Mouse (Mus musculus) hindbrain, embryonic 11.5 days (tissue): Measurements from ENCODE around the gene Cox17. TPM values are rescaled to one million over a fixed set of nuclear protein-coding genes. Genes with fewer than 3 reads are reported as not detected.

Experiments used
- ATAC-seq: fragments of 200-750 bp; cut with Nextera tagmentation; 2 replicates; pipeline ENCODE4 v1.8.0; 2017; ENCODE audit warnings: mild to moderate bottlenecking, moderate TSS enrichment, moderate library complexity; ENCODE audit not compliant: low FRiP score
- DNase-seq: peaks from one replicate; pipeline ENCODE4 v3.0.0-alpha.2; 2015; ENCODE audit warnings: low spot score
- H3K27ac ChIP-seq: fragments of 300-500 bp; sonication (generic); 2 replicates; pipeline ENCODE4 v1.5.1; 2014; ENCODE audit warnings: mild to moderate bottlenecking, low read depth, low read length
- H3K27me3 ChIP-seq: fragments of 300-500 bp; sonication (generic); 2 replicates; pipeline ENCODE4 v1.6.1; 2014; ENCODE audit warnings: mild to moderate bottlenecking, low read length, moderate library complexity, mixed read lengths; ENCODE audit not compliant: control insufficient read depth, insufficient read depth
- H3K36me3 ChIP-seq: fragments of 300-500 bp; sonication (generic); 2 replicates; pipeline ENCODE4 v1.6.1; 2014; ENCODE audit warnings: mild to moderate bottlenecking, low read length, moderate library complexity, mixed read lengths; ENCODE audit not compliant: control insufficient read depth, insufficient read depth
- H3K4me1 ChIP-seq: fragments of 300-500 bp; sonication (generic); replicated peaks from 2 replicates; pipeline ENCODE4 v1.6.1; 2014; ENCODE audit warnings: low read length, mixed read lengths; ENCODE audit not compliant: control insufficient read depth, insufficient read depth
- H3K4me2 ChIP-seq: fragments of 300-500 bp; sonication (generic); replicated peaks from 2 replicates; pipeline ENCODE4 v1.6.1; 2014; ENCODE audit warnings: mild to moderate bottlenecking, low read depth, low read length
- H3K4me3 ChIP-seq: fragments of 300-500 bp; sonication (generic); 2 replicates; pipeline ENCODE4 v1.5.1; 2014; ENCODE audit warnings: low read depth, low read length
- H3K9ac ChIP-seq: fragments of 300-500 bp; sonication (generic); 2 replicates; pipeline ENCODE4 v1.6.1; 2014; ENCODE audit warnings: low read depth, low read length
- H3K9me3 ChIP-seq: fragments of 300-500 bp; sonication (generic); 2 replicates; pipeline ENCODE4 v1.6.1; 2016; ENCODE audit warnings: low read length; ENCODE audit not compliant: control insufficient read depth
- WGBS: fragments of 180-500 bp; shearing (Covaris S2); extraction: QIAGEN DNeasy Blood & Tissue Kit; methylation state at CpG from one replicate; pipeline ENCODE4 v1.1.7; 2014; 5-methylcytosine and 5-hydroxymethylcytosine counted together
- polyA plus RNA-seq: library from polyadenylated mRNA; unstranded; fragments of >200 nt; fragmentation: Nextera tagmentation; extraction: Ambion mirVana; gene quantifications from 2 replicates; pipeline ENCODE4 v1.2.1, GENCODE M21; 2014

Gene Cox17
- polyA plus RNA-seq, 1 experiment from 2014 or later, result 121 TPM

- ATAC-seq, result no peak
- Histone ChIP-seq H3K9ac (no peak overlapping the region), H3K27me3 (no peaks in the 10 kb centered on the region), H3K9me3 (no peaks in the 10 kb centered on the region), H3K4me3 (no peak overlapping the region), H3K36me3 (no peaks in the 10 kb centered on the region), H3K27ac (no peak overlapping the region), H3K4me1 (peaks cover 3% of the 10 kb centered on the region; the same call in 1 of the 2 replicates), H3K4me2 (no peak overlapping the region)
- DNase-seq, result no peak
- WGBS, result 93% methylated on average over 6 of the region's 6 CpGs
Observed at GRCm38 (mm10) chr16:38398266-38398665, 51.5 kb downstream of the Cox17 start.

- WGBS, result 71% methylated on average over 3 of the region's 3 CpGs
- ATAC-seq, result no peak
- Histone ChIP-seq H3K9ac (no peak overlapping the region; the same call in 1 of the 2 replicates), H3K4me1 (peaks cover 3% of the 10 kb centered on the region; the same call in 1 of the 2 replicates), H3K4me3 (no peak overlapping the region), H3K27ac (no peak overlapping the region), H3K27me3 (no peaks in the 10 kb centered on the region), H3K9me3 (no peaks in the 10 kb centered on the region), H3K4me2 (no peak overlapping the region; the same call in 1 of the 2 replicates), H3K36me3 (no peaks in the 10 kb centered on the region)
- DNase-seq, result no peak
Observed at GRCm38 (mm10) chr16:38399076-38399475, 52.3 kb downstream of the Cox17 start.

- H3K4me1 ChIP-seq, result peaks cover 3% of the 10 kb centered on the region; the same call in 1 of the 2 replicates
- WGBS, result 11% methylated on average over 17 of the region's 17 CpGs
- peak overlapping the region; percentile 64 for H3K9ac ChIP-seq
- peak; percentile 58 for DNase-seq
- no peaks in the 10 kb centered on the region for H3K27me3 ChIP-seq
- no peaks in the 10 kb centered on the region for H3K9me3 ChIP-seq
- H3K27ac ChIP-seq, result peak overlapping the region; percentile 42; the same call in 1 of the 2 replicates
- ATAC-seq, result peak; percentile 81
- H3K4me2 ChIP-seq, result peak overlapping the region; percentile 52
- H3K36me3 ChIP-seq, result no peaks in the 10 kb centered on the region
- peak overlapping the region; percentile 25 for H3K4me3 ChIP-seq
Observed at GRCm38 (mm10) chr16:38399531-38400231, 52.9 kb downstream of the Cox17 start.

GRCm38 (mm10) chr16:38400311-38400960 is 53.6 kb downstream of the Cox17 start:
- Histone ChIP-seq H3K4me2 (peak overlapping the region; percentile 52), H3K4me1 (peaks cover 3% of the 10 kb centered on the region; the same call in 1 of the 2 replicates), H3K9ac (0 out of 2 replicates have a peak overlapping the region, but pooled peaks have one; percentile 23), H3K36me3 (no peaks in the 10 kb centered on the region), H3K9me3 (no peaks in the 10 kb centered on the region), H3K27me3 (no peaks in the 10 kb centered on the region), H3K4me3 (no peak overlapping the region), H3K27ac (0 out of 2 replicates have a peak overlapping the region, but pooled peaks have one; percentile 30)
- DNase-seq (no peak), ATAC-seq (no peak)
- WGBS, result 79% methylated on average over 9 of the region's 9 CpGs

GRCm38 (mm10) chr16:38401468-38401867 is 54.7 kb downstream of the Cox17 start:
- ATAC-seq, result no peak
- Histone ChIP-seq H3K9ac (no peak overlapping the region), H3K27me3 (no peaks in the 10 kb centered on the region), H3K4me3 (no peak overlapping the region), H3K36me3 (no peaks in the 10 kb centered on the region), H3K27ac (no peak overlapping the region), H3K9me3 (no peaks in the 10 kb centered on the region), H3K4me1 (peaks cover 3% of the 10 kb centered on the region; the same call in 1 of the 2 replicates), H3K4me2 (no peak overlapping the region)
- whole genome bisulfite sequencing, result 87% methylated on average over 6 of the region's 6 CpGs
- DNase-seq, result no peak

Other genes starting within 250 kb of the Cox17 start
- gene Nr1i2, start 52.2 kb upstream of the Cox17 start, polyA plus RNA-seq, result 0.06 TPM in 1 of 2 replicates, not detected in the other
- gene Maats1, start 4.8 kb upstream of the Cox17 start, polyA plus RNA-seq, result 1.3 and 1.5 TPM in 2 replicates
- not detected in 2 replicates for gene Gm21987, start within 50 bp of the Cox17 start, polyA plus RNA-seq
- 0.89 and 1.0 TPM in 2 replicates for gene Popdc2, start 15.2 kb downstream of the Cox17 start, polyA plus RNA-seq
- gene Pla1a, start 86.2 kb downstream of the Cox17 start, polyA plus RNA-seq, result 0.14 and 0.28 TPM in 2 replicates
- gene Adprh, start 105.7 kb downstream of the Cox17 start, polyA plus RNA-seq, result 116 and 125 TPM in 2 replicates
- gene Cd80, start 108.6 kb downstream of the Cox17 start, polyA plus RNA-seq, result 0.33 and 0.73 TPM in 2 replicates
- gene Timmdc1, start 175.7 kb downstream of the Cox17 start, polyA plus RNA-seq, result 26.9 and 35.6 TPM in 2 replicates
- 69.8 and 77.3 TPM in 2 replicates for gene Poglut1, start 203.3 kb downstream of the Cox17 start, polyA plus RNA-seq
- gene Tmem39a, start 211.7 kb downstream of the Cox17 start, polyA plus RNA-seq, result 74.8 and 91.1 TPM in 2 replicates